Mouse (Mus musculus) stomach, embryonic 14.5 days (tissue): ENCODE measurements around the gene Glb1l. TPM values are rescaled to one million over a fixed set of nuclear protein-coding genes. Genes with fewer than 3 reads are reported as not detected.

Experiments
- ATAC-seq: fragments of 200-750 bp; cut with Nextera tagmentation; 2 replicates; pipeline ENCODE4 v1.8.0; 2017; ENCODE audit warnings: low read depth, moderate TSS enrichment; ENCODE audit not compliant: insufficient number of reproducible peaks, insufficient read depth, low FRiP score
- H3K27ac ChIP-seq: fragments of 300-500 bp; sonication (generic); 2 replicates; pipeline ENCODE4 v1.5.1; 2014; ENCODE audit warnings: mild to moderate bottlenecking, low read length, moderate library complexity, mixed read lengths
- H3K27me3 ChIP-seq: fragments of 300-500 bp; sonication (generic); 2 replicates; pipeline ENCODE4 v1.6.1; 2014; ENCODE audit warnings: low read length, control low read depth, mixed read lengths; ENCODE audit not compliant: control insufficient read depth, insufficient read depth
- H3K36me3 ChIP-seq: fragments of 300-500 bp; sonication (generic); 2 replicates; pipeline ENCODE4 v1.6.1; 2014; ENCODE audit warnings: mild to moderate bottlenecking, control low read depth, low read length, moderate library complexity, mixed read lengths; ENCODE audit not compliant: control insufficient read depth, insufficient read depth
- H3K4me1 ChIP-seq: fragments of 300-500 bp; sonication (generic); 2 replicates; pipeline ENCODE4 v1.6.1; 2014; ENCODE audit warnings: low read length, control low read depth, mixed read lengths; ENCODE audit not compliant: control insufficient read depth, insufficient read depth
- H3K4me2 ChIP-seq: fragments of 300-500 bp; sonication (generic); replicated peaks from 2 replicates; pipeline ENCODE4 v1.6.1; 2014; ENCODE audit warnings: low read depth, low read length, control low read depth
- H3K4me3 ChIP-seq: fragments of 300-500 bp; sonication (generic); 2 replicates; pipeline ENCODE4 v1.5.1; 2014; ENCODE audit warnings: low read depth, low read length, control low read depth
- H3K9ac ChIP-seq: fragments of 300-500 bp; sonication (generic); replicated peaks from 2 replicates; pipeline ENCODE4 v1.6.1; 2014; ENCODE audit warnings: low read depth, mild to moderate bottlenecking, control low read depth, low read length, moderate library complexity, mixed read lengths
- H3K9me3 ChIP-seq: fragments of 300-500 bp; sonication (generic); 2 replicates; pipeline ENCODE4 v1.6.1; 2016; ENCODE audit warnings: low read depth, low read length, control low read depth; ENCODE audit not compliant: control insufficient read depth
- WGBS: fragments of 180-500 bp; shearing (Covaris S2); extraction: QIAGEN DNeasy Blood & Tissue Kit; methylation state at CpG from one replicate; pipeline ENCODE4 v1.1.7; 2014; 5-methylcytosine and 5-hydroxymethylcytosine counted together
- polyA plus RNA-seq: library from polyadenylated mRNA; unstranded; fragments of >200 nt; fragmentation: Nextera tagmentation; extraction: Ambion mirVana; gene quantifications from 2 replicates; pipeline ENCODE4 v1.2.1, GENCODE M21; 2014

The Glb1l gene
- 22.4 and 29.6 TPM in 2 replicates for polyA plus RNA-seq

GRCm38 (mm10) chr1:75210136-75211087, at the start of gene Glb1l, which contains the start of gene Stk16:
Gene Glb1l (minus strand): TSS chr1:75210813.
Gene Stk16 (plus strand): TSS chr1:75210838.
- no peaks in the 10 kb centered on the region for H3K9me3 ChIP-seq
- peak within 1 kb of the TSS; percentile 90 for H3K4me2 ChIP-seq
- ATAC-seq, result peak; percentile 90
- H3K27me3 ChIP-seq, result no peaks in the 10 kb centered on the region
- H3K4me3 ChIP-seq, result peak within 1 kb of the TSS; percentile 93
- WGBS, result 5% methylated on average over 42 of the region's 42 CpGs
- H3K27ac ChIP-seq, result peak within 1 kb of the TSS; percentile 10; the same call in 1 of the 2 replicates
- H3K36me3 ChIP-seq, result peaks cover 18% of the 10 kb centered on the region; the same call in 1 of the 2 replicates
- H3K4me1 ChIP-seq, result peaks cover 22% of the 10 kb centered on the region; the same call in 1 of the 2 replicates
- H3K9ac ChIP-seq, result peak within 1 kb of the TSS; percentile 84

- 60% methylated on average over 10 of the region's 10 CpGs for WGBS
- no peak overlapping the region for H3K27ac ChIP-seq
- H3K36me3 ChIP-seq, result no peaks in the 10 kb centered on the region
- H3K27me3 ChIP-seq, result no peaks in the 10 kb centered on the region
- H3K9ac ChIP-seq, result no peak overlapping the region
- H3K4me1 ChIP-seq, result no peaks in the 10 kb centered on the region
- no peaks in the 10 kb centered on the region for H3K9me3 ChIP-seq
- H3K4me3 ChIP-seq, result no peak overlapping the region
- no peak overlapping the region for H3K4me2 ChIP-seq
- ATAC-seq, result no peak
Observed at GRCm38 (mm10) chr1:75255516-75256046, 45.0 kb upstream of the Glb1l start.

- H3K4me3 ChIP-seq, result no peak overlapping the region
- no peak overlapping the region for H3K27ac ChIP-seq
- H3K9ac ChIP-seq, result no peak overlapping the region
- no peaks in the 10 kb centered on the region for H3K4me1 ChIP-seq
- no peaks in the 10 kb centered on the region for H3K36me3 ChIP-seq
- no peak for ATAC-seq
- H3K4me2 ChIP-seq, result no peak overlapping the region
- WGBS, result 71% methylated on average over 8 of the region's 8 CpGs
- H3K27me3 ChIP-seq, result no peaks in the 10 kb centered on the region
- H3K9me3 ChIP-seq, result no peaks in the 10 kb centered on the region
Observed at GRCm38 (mm10) chr1:75254625-75255013, 44.0 kb upstream of the Glb1l start.

- H3K4me1 ChIP-seq, result no peaks in the 10 kb centered on the region
Observed at GRCm38 (mm10) chr1:75253849-75254624, 43.4 kb upstream of the Glb1l start.

GRCm38 (mm10) chr1:75253029-75253428, 42.4 kb upstream of the Glb1l start:
- Histone ChIP-seq H3K27me3 (no peaks in the 10 kb centered on the region), H3K4me1 (peaks cover 6% of the 10 kb centered on the region), H3K36me3 (no peaks in the 10 kb centered on the region), H3K27ac (no peak overlapping the region), H3K9me3 (no peaks in the 10 kb centered on the region), H3K4me2 (no peak overlapping the region), H3K4me3 (no peak overlapping the region), H3K9ac (no peak overlapping the region)
- 74% methylated on average over 16 of the region's 16 CpGs for WGBS
- no peak for ATAC-seq

More at GRCm38 (mm10) chr1:75253849-75254624, 43.4 kb upstream of the Glb1l start:
- Histone ChIP-seq H3K27me3 (no peaks in the 10 kb centered on the region), H3K36me3 (no peaks in the 10 kb centered on the region), H3K4me2 (no peak overlapping the region), H3K9ac (no peak overlapping the region), H3K4me3 (no peak overlapping the region), H3K27ac (no peak overlapping the region), H3K9me3 (no peaks in the 10 kb centered on the region)
- WGBS, result 61% methylated on average over 16 of the region's 16 CpGs
- ATAC-seq, result no peak

GRCm38 (mm10) chr1:75252308-75252707, 41.7 kb upstream of the Glb1l start:
- WGBS, result 63% methylated on average over 13 of the region's 13 CpGs
- Histone ChIP-seq H3K27ac (no peak overlapping the region), H3K4me1 (peaks cover 10% of the 10 kb centered on the region), H3K9me3 (no peaks in the 10 kb centered on the region), H3K4me2 (no peak overlapping the region), H3K4me3 (no peak overlapping the region), H3K36me3 (no peaks in the 10 kb centered on the region), H3K9ac (no peak overlapping the region), H3K27me3 (no peaks in the 10 kb centered on the region)
- ATAC-seq, result no peak

GRCm38 (mm10) chr1:75251112-75251970, 40.7 kb upstream of the Glb1l start:
- H3K9me3 ChIP-seq, result no peaks in the 10 kb centered on the region
- no peak overlapping the region for H3K9ac ChIP-seq
- H3K36me3 ChIP-seq, result no peaks in the 10 kb centered on the region
- no peak overlapping the region for H3K27ac ChIP-seq
- peak overlapping the region; percentile 9; the same call in 1 of the 2 replicates for H3K4me3 ChIP-seq
- peak; percentile 51 for ATAC-seq
- WGBS, result 4% methylated on average over 21 of the region's 22 CpGs
- H3K4me1 ChIP-seq, result peaks cover 10% of the 10 kb centered on the region
- peak overlapping the region; percentile 36 for H3K4me2 ChIP-seq
- H3K27me3 ChIP-seq, result no peaks in the 10 kb centered on the region
